Mouse (Mus musculus): ENCODE measurements at regions not wholly inside any gene's neighbourhood (a gene's known extent, or its start where the extent isn't known, plus 50 kb on each side); places are given as distances from the start of the nearest gene placed in this dataset.

GRCm38 (mm10) chr11:8148485-8148825, 515.9 kb downstream of the Tns3 start:
- 69% methylated on average over 5 of the region's 5 CpGs for WGBS
- no peak overlapping the region for H3K27ac ChIP-seq
- no peak for ATAC-seq (ENCODE audit: insufficient number of reproducible peaks, insufficient read depth, low FRiP score, low TSS enrichment)

DNA sequence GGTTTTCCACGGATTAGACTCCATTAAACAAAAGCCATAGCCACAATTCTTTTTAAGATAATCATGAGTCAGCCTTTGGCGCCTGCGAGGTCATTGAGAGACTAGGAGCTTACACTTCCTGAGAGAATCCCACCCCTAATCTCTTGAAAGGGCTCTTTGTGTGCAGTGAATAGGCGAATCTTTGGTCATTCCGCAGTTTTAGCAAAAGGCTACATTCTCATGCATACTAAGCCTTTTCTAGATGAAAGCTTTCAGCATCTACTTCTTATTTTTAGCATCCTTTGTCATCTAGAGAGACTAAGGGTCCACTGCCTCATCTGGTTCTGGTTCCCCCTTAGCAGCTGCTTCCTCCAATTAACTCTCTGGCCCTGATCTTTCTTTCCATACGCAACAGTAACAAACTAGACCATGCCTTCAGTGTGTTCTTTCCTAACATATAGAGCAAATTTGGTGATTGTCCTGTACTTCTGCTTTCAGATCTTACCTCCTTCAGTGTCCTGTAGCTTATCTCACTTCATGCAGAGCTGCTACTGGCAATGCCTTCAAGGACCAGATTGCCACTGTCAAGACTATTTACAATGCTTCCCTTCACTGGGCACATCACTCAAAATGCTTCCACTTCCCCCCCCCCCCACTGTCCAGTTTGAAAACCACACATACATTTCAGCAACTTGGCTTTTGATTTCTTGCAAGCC, 516.4 kb downstream of the Tns3 start:
- Histone ChIP-seq H3K4me1 (peaks cover 4% of the 10 kb centered on the region; the same call in 1 of the 2 replicates), H3K9ac (no peak overlapping the region), H3K4me3 (no peak overlapping the region), H3K36me3 (no peaks in the 10 kb centered on the region), H3K4me2 (replicated peaks) (peak overlapping the region; percentile 22; the same call in 1 of the 2 replicates), H3K27ac (no peak overlapping the region), H3K27me3 (no peaks in the 10 kb centered on the region), H3K9me3 (no peaks in the 10 kb centered on the region)
- 24% methylated on average over 6 of the region's 6 CpGs for WGBS
- ATAC-seq (ENCODE audit: insufficient number of reproducible peaks, insufficient read depth, low FRiP score, low TSS enrichment) = no peak

More at GRCm38 (mm10) chr11:8148485-8148825, 515.9 kb downstream of the Tns3 start:
- Histone ChIP-seq H3K9ac (no peak overlapping the region), H3K4me3 (no peak overlapping the region), H3K36me3 (no peaks in the 10 kb centered on the region), H3K4me1 (peaks cover 4% of the 10 kb centered on the region; the same call in 1 of the 2 replicates), H3K27me3 (no peaks in the 10 kb centered on the region), H3K4me2 (replicated peaks) (no peak overlapping the region), H3K9me3 (no peaks in the 10 kb centered on the region)

GRCm38 (mm10) chr11:8137366-8137765, 527.0 kb downstream of the Tns3 start:
- no peaks in the 10 kb centered on the region for H3K36me3 ChIP-seq
- H3K27ac ChIP-seq = no peak overlapping the region
- no peak overlapping the region for H3K4me3 ChIP-seq
- H3K4me2 ChIP-seq (replicated peaks) = no peak overlapping the region
- WGBS = 36% methylated on average over 4 of the region's 4 CpGs
- H3K9me3 ChIP-seq = no peaks in the 10 kb centered on the region
- ATAC-seq (ENCODE audit: insufficient number of reproducible peaks, insufficient read depth, low FRiP score, low TSS enrichment) = no peak
- H3K4me1 ChIP-seq = no peaks in the 10 kb centered on the region
- H3K27me3 ChIP-seq = no peaks in the 10 kb centered on the region
- H3K9ac ChIP-seq = no peak overlapping the region

- ATAC-seq (ENCODE audit: insufficient number of reproducible peaks, insufficient read depth, low FRiP score, low TSS enrichment) = no peak
- no peaks in the 10 kb centered on the region for H3K27me3 ChIP-seq
- no peaks in the 10 kb centered on the region for H3K4me1 ChIP-seq
- no peak overlapping the region for H3K9ac ChIP-seq
- 68% methylated on average over 4 of the region's 4 CpGs for WGBS
- no peaks in the 10 kb centered on the region for H3K36me3 ChIP-seq
- no peaks in the 10 kb centered on the region for H3K9me3 ChIP-seq
- H3K4me3 ChIP-seq = no peak overlapping the region
- H3K4me2 ChIP-seq (replicated peaks) = no peak overlapping the region
- H3K27ac ChIP-seq = no peak overlapping the region
Measured at GRCm38 (mm10) chr11:8136666-8137065, 527.7 kb downstream of the Tns3 start.

DNA sequence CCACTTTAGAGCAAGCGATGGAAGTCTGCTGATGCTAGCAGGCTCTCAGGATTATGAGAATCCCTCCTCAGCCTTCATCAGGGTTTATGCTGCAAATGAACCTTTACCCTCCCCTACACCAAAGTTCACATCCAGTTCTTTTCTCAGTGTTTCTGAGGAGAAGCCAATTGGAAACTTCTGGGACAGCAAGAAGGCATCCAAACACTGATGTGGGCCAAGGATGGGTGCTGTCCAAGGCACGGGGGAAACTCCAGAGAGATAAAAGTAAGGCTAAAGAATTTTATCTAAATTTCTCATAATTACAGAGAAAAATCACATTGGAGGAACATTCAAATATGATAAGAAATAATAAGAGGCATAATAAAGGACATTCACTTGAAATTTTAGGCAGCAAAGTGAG, 555.0 kb downstream of the Tns3 start:
- no peak overlapping the region for H3K9ac ChIP-seq
- H3K4me1 ChIP-seq = no peaks in the 10 kb centered on the region
- H3K4me2 ChIP-seq (replicated peaks) = no peak overlapping the region
- no peaks in the 10 kb centered on the region for H3K36me3 ChIP-seq
- H3K4me3 ChIP-seq = no peak overlapping the region
- H3K27ac ChIP-seq = no peak overlapping the region
- WGBS = 83% methylated on average over 2 of the region's 2 CpGs
- ATAC-seq (ENCODE audit: insufficient number of reproducible peaks, insufficient read depth, low FRiP score, low TSS enrichment) = no peak
- H3K27me3 ChIP-seq = no peaks in the 10 kb centered on the region
- no peaks in the 10 kb centered on the region for H3K9me3 ChIP-seq

DNA sequence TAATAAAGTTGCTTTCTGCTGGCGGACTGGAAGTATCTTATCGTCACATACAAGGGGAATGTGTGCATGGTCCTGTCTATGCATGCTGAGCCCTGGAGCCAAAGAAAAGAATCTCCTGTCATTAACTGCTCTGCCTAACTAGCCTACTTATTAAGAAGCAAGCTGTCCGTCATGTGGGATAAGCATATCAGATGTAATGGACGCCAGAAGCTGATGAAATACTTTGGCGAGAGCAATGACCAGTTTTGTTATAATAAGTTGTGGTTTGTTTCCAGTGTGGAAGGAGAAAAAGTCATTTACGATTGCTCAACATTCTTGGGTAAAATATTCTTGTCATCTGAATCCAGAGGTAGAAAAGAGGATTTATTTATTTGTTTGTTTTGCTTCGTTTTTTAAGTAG, 563.2 kb downstream of the Tns3 start:
- no peak for ATAC-seq (ENCODE audit: insufficient number of reproducible peaks, insufficient read depth, low FRiP score, low TSS enrichment)
- WGBS = 71% methylated on average over 7 of the region's 7 CpGs
- no peak overlapping the region for H3K27ac ChIP-seq
- H3K4me2 ChIP-seq (replicated peaks) = no peak overlapping the region
- no peaks in the 10 kb centered on the region for H3K27me3 ChIP-seq
- no peak overlapping the region for H3K9ac ChIP-seq
- no peaks in the 10 kb centered on the region for H3K9me3 ChIP-seq
- H3K4me1 ChIP-seq = no peaks in the 10 kb centered on the region
- H3K36me3 ChIP-seq = no peaks in the 10 kb centered on the region
- H3K4me3 ChIP-seq = no peak overlapping the region

DNA sequence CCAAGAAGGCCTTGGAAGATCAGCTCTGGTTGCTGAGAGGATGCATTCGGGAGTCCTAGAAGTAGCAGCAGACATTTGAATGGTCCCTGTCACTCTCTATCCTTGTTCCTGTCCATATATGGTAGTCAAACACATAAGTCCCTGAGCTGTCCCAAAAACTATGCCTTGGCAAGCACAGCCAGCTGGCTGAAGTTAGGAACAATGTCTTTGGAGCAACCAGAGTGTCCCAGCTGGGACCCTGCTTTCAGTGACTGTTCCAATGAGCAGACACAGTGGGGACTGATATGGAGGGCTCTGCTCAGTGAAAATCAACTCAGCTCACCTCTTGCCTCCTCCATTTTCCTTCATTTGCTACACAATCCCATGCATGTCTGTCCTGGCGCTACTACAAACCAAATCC, 580.0 kb downstream of the Tns3 start:
- Histone ChIP-seq H3K27ac (no peak overlapping the region), H3K9me3 (no peaks in the 10 kb centered on the region), H3K4me1 (no peaks in the 10 kb centered on the region), H3K9ac (no peak overlapping the region), H3K4me2 (replicated peaks) (no peak overlapping the region), H3K36me3 (no peaks in the 10 kb centered on the region), H3K27me3 (no peaks in the 10 kb centered on the region), H3K4me3 (no peak overlapping the region)
- 92% methylated on average over 2 of the region's 2 CpGs for WGBS
- ATAC-seq (ENCODE audit: insufficient number of reproducible peaks, insufficient read depth, low FRiP score, low TSS enrichment) = no peak

DNA sequence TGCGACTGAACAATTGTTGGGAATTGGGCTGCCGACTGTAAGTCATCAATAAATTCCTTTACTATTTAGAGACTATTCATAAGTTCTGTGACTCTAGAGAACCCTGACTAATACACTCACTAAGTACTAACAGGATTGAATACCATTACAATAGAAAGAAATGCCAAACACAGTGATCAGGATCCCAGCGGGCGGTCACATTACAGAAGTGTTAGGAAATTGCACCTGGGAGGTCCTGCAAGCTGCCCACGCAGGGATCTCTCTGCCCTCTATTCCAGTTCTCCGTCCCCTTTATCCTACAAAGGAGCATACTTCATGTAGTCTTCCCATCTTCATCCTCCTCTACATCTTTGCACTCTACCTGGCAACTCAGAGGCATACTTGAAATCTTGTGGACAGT, 581.5 kb downstream of the Tns3 start:
- Histone ChIP-seq H3K27ac (no peak overlapping the region), H3K27me3 (no peaks in the 10 kb centered on the region)
- 88% methylated on average over 5 of the region's 6 CpGs for WGBS

GRCm38 (mm10) chr11:8073321-8073720, 591.0 kb downstream of the Tns3 start:
- WGBS = 83% methylated on average over 1 of the region's 1 CpGs
- no peak overlapping the region for H3K4me3 ChIP-seq
- H3K4me2 ChIP-seq (replicated peaks) = no peak overlapping the region
- no peak overlapping the region for H3K9ac ChIP-seq
- peaks cover 6% of the 10 kb centered on the region; the same call in 1 of the 2 replicates for H3K4me1 ChIP-seq
- ATAC-seq (ENCODE audit: insufficient number of reproducible peaks, insufficient read depth, low FRiP score, low TSS enrichment) = no peak
- no peaks in the 10 kb centered on the region for H3K9me3 ChIP-seq
- H3K36me3 ChIP-seq = no peaks in the 10 kb centered on the region
- H3K27me3 ChIP-seq = no peaks in the 10 kb centered on the region
- H3K27ac ChIP-seq = no peak overlapping the region

More for the DNA sequence above, 581.5 kb downstream of the Tns3 start:
- no peak for ATAC-seq (ENCODE audit: insufficient number of reproducible peaks, insufficient read depth, low FRiP score, low TSS enrichment)
- no peaks in the 10 kb centered on the region for H3K36me3 ChIP-seq
- no peaks in the 10 kb centered on the region for H3K9me3 ChIP-seq
- no peak overlapping the region for H3K4me3 ChIP-seq
- no peaks in the 10 kb centered on the region for H3K4me1 ChIP-seq
- no peak overlapping the region for H3K4me2 ChIP-seq (replicated peaks)
- H3K9ac ChIP-seq = no peak overlapping the region

DNA sequence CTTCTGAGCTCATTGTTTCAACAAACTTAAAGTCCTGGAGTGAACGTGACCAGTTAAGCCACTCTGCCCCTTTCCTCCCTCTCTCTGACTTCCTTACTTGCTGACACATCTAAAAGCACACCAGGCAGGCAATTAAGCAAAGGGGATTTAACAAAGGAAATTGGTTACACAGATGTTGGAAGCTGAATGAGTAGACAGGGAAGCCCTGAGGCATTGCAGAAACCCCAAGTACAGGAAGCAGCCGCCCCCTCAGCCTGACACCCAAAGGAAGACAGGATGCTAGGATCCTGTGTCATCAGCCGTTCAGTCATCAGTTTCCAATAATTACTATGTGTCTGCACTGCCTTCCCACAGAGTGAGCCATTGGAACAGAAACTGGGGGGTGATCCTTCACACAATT, 595.5 kb downstream of the Tns3 start:
- no peaks in the 10 kb centered on the region for H3K27me3 ChIP-seq
- H3K4me1 ChIP-seq = peaks cover 7% of the 10 kb centered on the region; the same call in 1 of the 2 replicates
- no peak overlapping the region for H3K4me2 ChIP-seq (replicated peaks)
- WGBS = 9% methylated on average over 3 of the region's 3 CpGs
- H3K36me3 ChIP-seq = no peaks in the 10 kb centered on the region
- no peaks in the 10 kb centered on the region for H3K9me3 ChIP-seq
- ATAC-seq (ENCODE audit: insufficient number of reproducible peaks, insufficient read depth, low FRiP score, low TSS enrichment) = no peak
- no peak overlapping the region for H3K4me3 ChIP-seq
- no peak overlapping the region for H3K27ac ChIP-seq
- no peak overlapping the region for H3K9ac ChIP-seq

GRCm38 (mm10) chr11:8067330-8067729, 597.0 kb downstream of the Tns3 start:
- Histone ChIP-seq H3K9ac (no peak overlapping the region), H3K4me2 (replicated peaks) (no peak overlapping the region), H3K27me3 (no peaks in the 10 kb centered on the region), H3K4me1 (peaks cover 7% of the 10 kb centered on the region; the same call in 1 of the 2 replicates), H3K27ac (no peak overlapping the region), H3K36me3 (no peaks in the 10 kb centered on the region), H3K9me3 (no peaks in the 10 kb centered on the region), H3K4me3 (no peak overlapping the region)
- no peak for ATAC-seq (ENCODE audit: insufficient number of reproducible peaks, insufficient read depth, low FRiP score, low TSS enrichment)
- 92% methylated on average over 4 of the region's 4 CpGs for WGBS

DNA sequence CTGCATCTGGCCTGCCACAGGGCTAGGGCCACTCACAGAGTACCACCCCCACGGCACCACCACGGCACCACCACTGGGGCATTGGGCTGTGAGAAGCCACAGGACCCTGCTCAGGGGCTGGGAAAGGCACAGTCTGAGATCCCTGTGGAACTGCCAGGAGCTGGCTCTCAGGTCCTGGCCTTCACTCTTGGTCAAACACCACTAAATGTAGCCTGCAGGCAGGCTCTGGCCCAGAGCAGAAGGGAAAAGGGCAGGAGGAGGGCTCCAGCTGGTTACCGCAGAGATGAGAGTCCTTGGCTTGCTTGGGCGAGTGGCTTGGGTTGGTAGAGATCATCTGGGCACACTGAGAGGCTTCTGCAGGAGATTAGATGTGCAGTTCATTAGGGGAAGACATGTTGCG, 598.5 kb downstream of the Tns3 start:
- peaks cover 7% of the 10 kb centered on the region; the same call in 1 of the 2 replicates for H3K4me1 ChIP-seq
- no peak overlapping the region for H3K4me3 ChIP-seq
- WGBS = 85% methylated on average over 5 of the region's 5 CpGs
- no peak overlapping the region for H3K9ac ChIP-seq
- no peaks in the 10 kb centered on the region for H3K9me3 ChIP-seq
- no peaks in the 10 kb centered on the region for H3K27me3 ChIP-seq
- no peak overlapping the region for H3K4me2 ChIP-seq (replicated peaks)
- H3K27ac ChIP-seq = no peak overlapping the region
- H3K36me3 ChIP-seq = no peaks in the 10 kb centered on the region
- ATAC-seq (ENCODE audit: insufficient number of reproducible peaks, insufficient read depth, low FRiP score, low TSS enrichment) = no peak
